Mouse (Mus musculus) neutrophil, adult 83 days (primary cell): ENCODE measurements around the gene Acer2. TPM values are rescaled to one million over a fixed set of nuclear protein-coding genes. Genes with fewer than 3 reads are reported as not detected.

Experiments
- total RNA-seq, 2 experiments: library from RNA; stranded (reverse); gene quantifications; one replicate each; pipeline ENCODE4 v1.2.4; 2023

Acer2 gene
- total RNA-seq, result under 1 TPM; 0.15 to 0.24 TPM

GRCm38 (mm10) chr4:86874146-86874847 lies at the start of gene Acer2:
Gene Acer2 (plus strand): TSS chr4:86874396.

GRCm38 (mm10) chr4:86857113-86858069 lies 16.8 kb upstream of the Acer2 start, which contains the start of gene Rps6:
Gene Rps6 (minus strand): TSS chr4:86857412.

Other genes with a start within 250 kb of the Acer2 start
- gene Plin2, start 204.3 kb upstream of the Acer2 start, total RNA-seq, result 100 to 1,000 TPM; 183 to 191 TPM
- gene Dennd4c, start 125.8 kb upstream of the Acer2 start, total RNA-seq, result 10 to 100 TPM; 12.0 to 17.4 TPM
- gene Rps6, start 17.0 kb upstream of the Acer2 start, total RNA-seq, result 100 to 1,000 TPM; 663 to 695 TPM